Mouse (Mus musculus) fibroblast of lung, adult 2 months (primary cell): ENCODE results near the gene Atp6ap1l.
"Not testable (repeated sequence)": the region's sequence is repeated elsewhere in the genome, so short reads cannot be mapped to it uniquely, and the experiment has no call there.

Experiments
- DNase-seq: peaks from one replicate; pipeline ENCODE4 v3.0.0-alpha.2; 2011; ENCODE audit warnings: low read depth

Gene Atp6ap1l

DNA sequence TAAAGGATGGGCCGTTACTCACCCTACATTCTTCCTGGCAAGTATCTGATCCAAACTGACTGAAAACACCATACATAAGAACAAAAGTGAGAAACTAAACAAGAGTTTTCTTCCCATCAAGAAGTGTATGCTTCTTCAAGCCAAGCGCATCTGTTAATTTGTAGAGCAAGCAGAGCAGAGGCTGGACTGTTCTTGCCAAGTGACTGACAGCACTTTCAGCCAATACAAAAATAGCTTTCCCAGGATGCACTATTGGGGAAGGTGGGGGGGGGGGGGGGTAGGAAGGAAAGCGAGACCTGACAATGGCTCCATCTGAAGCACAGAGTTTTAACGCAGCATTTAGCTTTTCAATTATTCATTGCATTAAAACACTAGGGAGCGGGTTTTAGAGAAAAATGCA, at the start of gene Atp6ap1l:
Gene Atp6ap1l, minus strand, starts transcription at position 180 of the 400 bp plus-strand sequence.
- DNase-seq = no peak

DNA sequence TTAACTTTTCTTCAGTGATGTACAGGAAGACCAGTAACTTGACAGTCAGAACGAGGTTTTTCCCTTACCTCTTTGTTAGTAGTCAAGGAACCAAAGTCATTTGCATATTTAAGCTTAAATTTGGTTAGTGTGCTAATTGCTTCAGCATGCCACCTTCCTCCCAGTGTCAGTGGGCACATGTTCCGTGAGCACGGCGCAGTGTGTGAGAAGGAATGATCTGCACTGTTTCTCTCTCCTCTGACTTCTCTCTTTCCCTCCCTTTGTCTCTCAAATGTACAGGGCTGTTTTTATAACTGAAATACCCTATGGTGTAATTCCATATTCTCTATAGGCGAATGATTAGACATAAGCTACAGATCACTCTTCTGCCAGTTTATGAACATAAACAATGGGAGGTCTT, 34.4 kb upstream of the Atp6ap1l start:
- DNase-seq = no peak

GRCm38 (mm10) chr13:90939192-90939591, 34.0 kb upstream of the Atp6ap1l start:
- DNase-seq = no peak

DNA sequence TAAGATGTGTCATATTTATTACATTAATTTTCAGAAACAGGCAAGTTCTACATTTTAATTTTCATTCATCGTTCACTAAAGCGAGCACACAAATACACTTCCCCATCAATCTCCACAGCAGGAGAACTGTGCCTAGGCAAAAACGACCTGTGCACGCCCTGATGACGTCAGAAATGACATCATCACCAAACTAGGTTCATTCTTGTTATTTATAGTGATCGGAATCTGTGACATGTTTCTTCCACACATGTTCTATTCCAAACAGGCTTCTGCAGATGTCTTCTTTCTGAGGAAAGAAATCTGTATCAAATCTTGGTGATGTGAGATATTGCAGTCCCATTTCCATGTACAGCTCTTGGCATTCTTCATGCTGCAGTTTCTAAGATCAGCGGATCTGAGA, 30.7 kb upstream of the Atp6ap1l start:
- no peak for DNase-seq

DNA sequence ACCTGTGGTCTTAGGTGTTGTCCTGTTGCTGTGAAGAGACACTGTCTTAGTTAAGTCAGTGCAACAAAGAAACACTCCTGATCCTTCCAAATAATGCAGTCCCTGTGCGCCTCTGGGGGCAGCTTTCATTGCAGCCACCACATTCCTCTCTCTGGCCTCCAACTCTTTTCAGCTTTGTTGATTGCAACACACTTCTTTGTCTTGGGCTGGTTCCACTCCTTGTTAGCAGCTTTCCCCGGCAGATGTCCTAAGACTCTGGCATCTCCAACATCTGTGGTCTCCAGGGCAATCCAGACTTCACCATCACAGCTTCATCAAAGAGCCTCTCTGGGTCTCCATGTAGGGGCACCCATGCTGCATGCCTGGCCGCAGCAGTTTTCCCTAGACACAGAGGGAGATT, 28.1 kb upstream of the Atp6ap1l start:
- DNase-seq = peak; percentile 38

- peak; percentile 43 for DNase-seq
These were observed 24.7 kb upstream of the Atp6ap1l start for GRCm38 (mm10) chr13:90929847-90930246.

GRCm38 (mm10) chr13:90928266-90928665, 23.1 kb upstream of the Atp6ap1l start:
- not testable (repeated sequence) for DNase-seq

- DNase-seq = no peak
These were observed 21.9 kb upstream of the Atp6ap1l start for GRCm38 (mm10) chr13:90926938-90927633.

DNA sequence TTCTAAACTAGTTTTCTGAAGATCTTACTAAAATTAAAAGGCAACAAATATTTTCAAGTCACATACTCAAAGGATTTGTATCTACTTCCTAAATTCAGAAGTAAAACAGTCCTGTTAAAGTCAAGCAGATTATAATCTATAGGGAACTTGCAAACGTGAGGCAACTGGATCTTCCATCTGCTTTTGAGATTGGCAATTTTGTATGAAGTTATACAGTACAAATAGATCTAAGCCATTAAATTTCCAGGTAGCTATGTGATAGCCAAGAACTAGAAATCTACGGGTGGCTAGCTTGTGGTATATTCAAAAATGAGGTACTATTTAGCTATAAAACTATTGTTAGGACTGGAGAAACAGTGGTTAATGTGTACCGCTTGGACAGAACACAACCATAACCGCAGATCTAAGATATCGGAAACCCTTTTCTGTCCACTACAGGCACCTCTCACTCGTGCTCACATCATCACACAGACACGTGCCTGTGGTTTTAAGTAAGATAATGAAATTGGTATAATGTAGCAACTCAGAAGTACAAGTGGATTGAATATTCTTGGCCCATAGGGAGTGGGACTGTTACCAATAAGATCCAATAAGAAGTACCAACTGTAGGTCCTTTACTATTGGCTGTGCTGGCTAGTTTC, 21.1 kb upstream of the Atp6ap1l start:
- no peak for DNase-seq

GRCm38 (mm10) chr13:90925191-90925590, 20.0 kb upstream of the Atp6ap1l start:
- DNase-seq = no peak

- no peak for DNase-seq
These were observed 18.9 kb upstream of the Atp6ap1l start for GRCm38 (mm10) chr13:90924072-90924471.

DNA sequence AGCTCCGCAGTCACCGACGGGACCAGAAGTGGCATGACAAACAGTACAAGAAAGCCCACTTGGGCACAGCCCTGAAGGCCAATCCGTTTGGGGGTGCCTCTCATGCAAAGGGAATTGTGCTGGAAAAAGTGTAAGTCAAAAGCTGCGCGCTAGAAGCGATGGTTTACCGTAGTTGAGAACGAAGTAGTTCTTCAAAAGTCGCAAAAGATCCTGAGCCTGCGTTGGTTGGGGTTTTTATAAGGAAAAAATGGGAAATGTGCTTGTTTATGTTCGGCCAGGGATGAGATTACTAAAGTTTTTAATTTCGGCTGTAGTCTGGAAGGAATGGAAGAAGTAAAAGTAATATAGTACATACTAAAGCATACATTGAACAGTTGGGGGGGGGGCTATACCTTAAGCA, 18.5 kb upstream of the Atp6ap1l start:
- not testable (repeated sequence) for DNase-seq

DNA sequence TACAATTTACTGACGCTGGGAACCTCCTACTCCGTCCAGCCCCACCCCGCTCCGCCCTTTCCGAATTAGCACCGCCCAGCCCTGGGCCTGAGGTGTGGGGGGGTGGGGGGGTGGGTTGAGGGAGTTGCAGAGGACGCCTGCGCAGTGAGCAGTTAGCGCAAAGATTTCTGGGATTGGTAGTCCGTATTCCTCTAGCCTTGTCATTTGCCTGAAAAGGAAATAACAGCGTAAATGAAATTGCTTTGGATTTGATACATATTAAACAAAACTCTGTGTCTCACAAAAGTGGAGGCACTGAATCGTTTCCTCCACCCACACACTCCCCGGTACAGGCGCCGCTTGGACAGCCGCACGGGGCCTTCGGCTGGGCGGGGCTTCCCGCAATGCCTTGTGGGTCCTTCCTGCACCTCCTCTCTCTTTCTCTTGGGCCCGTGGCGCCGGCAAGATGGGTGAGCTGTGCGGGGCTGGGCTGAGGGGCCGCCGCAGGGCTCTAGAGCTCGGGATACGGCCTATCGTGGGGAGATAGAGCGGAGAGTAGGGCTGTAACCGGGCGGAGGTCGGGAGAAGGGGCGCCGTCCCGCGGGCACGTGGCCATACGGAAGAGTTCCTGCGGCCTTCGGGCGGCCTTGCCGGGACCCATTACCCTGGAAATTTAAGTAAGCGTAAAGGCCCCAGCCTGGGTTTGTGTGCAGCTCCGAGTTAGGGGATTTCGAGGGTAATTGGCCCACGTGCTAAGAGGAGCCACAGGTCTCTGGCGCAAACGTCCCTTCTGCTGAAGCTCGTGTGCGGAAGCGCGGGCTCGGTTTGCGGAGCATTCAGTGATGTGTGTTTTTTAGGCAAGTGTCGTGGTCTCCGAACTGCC, 17.8 kb upstream of the Atp6ap1l start, which contains the start of gene Rps23:
Gene Rps23, plus strand, starts transcription at position 208 of the 862 bp plus-strand sequence.
- peak; percentile 85 for DNase-seq

DNA sequence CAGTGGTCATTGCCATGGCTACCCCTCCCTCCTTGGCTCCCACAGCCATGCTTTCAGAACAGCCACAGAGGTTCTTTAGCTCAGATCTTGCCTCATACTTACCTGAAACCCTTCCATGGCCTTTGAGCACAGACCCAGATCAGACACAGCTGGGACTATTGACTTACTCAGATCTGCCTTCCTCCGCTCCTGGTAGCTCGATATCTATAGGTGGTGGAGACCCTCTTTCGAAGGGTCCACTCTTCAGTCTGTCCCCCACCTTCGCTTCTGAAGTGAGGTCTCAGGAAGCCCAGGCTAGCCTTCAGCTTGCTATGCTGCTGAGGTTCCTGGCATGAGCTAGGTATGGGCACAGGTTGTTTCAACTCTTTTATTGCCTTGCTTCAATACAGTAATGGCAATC, 9.6 kb upstream of the Atp6ap1l start:
- DNase-seq = no peak

DNA sequence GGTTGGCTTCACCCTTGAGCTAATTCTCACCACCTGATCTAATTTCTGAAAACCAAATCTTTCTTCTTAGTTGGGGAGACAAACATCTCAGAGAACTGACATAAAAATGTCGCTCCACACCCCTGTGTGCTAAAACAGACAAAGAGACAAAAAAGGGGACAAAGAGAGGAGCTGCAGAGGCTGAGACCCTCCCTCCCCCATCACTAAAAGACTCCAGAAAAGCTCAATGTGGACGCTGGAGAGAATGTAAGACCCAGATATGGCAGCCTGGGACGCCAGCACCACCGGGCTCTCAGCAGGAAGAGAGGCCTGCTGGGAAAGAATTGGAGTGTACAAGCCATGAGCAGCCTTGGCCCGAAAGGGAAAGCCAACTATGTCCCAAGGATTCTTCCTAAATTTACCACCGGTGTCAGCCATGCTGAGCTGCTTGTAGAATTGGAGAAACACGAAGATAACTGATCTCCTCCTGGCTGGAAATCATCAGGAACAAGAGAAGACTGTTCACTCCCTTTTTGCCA, 8.6 kb upstream of the Atp6ap1l start:
- no peak for DNase-seq

GRCm38 (mm10) chr13:90912760-90913674, 7.9 kb upstream of the Atp6ap1l start:
- no peak for DNase-seq

GRCm38 (mm10) chr13:90907376-90907775, 2.2 kb upstream of the Atp6ap1l start:
- DNase-seq = no peak

DNA sequence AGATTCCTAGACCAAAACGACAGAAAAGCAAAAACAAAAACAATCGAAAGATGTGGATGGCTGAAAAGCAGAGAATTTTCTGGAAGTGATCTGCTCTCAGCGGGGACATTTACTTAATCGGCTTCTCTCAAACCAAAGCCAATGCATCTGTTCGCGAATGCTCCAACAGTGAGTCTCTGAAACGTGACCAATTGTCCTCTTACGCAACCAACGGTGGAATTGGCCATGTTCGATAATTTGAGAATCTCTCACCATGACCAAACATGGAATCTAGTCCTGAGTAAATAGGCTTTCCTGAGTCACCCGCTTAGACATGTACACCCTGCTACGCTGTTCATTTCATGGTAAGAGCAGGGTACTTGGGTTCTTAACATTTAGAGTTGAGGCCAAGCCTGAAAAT, 8.3 kb downstream of the Atp6ap1l start:
- peak; percentile 23 for DNase-seq

DNA sequence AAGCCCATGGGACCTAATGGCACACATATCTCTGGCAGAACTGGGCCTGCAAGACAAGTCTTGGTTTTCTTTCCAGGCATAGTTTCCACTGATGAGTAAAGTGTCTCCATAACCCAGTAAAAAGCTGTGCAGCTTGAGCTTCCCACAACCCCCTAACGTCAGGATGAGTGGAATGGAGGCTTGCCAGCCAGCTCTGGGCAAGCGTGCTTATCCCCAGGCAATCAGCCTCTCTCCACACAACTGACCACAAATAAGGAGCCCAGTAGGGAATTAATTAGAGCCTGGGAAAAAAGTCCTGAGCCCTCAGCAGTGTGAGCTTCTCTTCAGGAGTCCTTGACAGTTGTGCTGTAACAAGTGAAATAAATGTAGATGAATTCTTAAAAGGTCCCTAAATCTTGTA, 9.1 kb downstream of the Atp6ap1l start:
- DNase-seq = peak; percentile 63

DNA sequence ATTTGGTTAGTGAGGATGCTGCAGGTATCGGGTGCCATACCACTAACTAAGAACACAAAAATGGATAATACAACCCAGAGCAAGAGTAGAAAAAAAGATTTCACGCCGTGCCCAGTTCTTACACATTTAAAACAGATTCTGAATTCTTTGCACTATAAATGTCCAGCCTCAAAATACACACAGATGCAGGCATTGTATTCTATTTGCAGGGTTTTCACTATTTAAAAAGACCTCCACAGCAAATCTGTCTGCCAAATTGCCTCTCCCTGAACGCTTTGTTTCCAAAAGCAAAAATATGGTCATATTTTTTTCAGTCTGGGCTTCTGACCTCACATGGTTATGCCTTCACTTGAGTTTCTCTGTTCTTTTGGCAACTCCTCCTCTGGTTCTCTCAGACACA, 10.3 kb downstream of the Atp6ap1l start:
- DNase-seq = no peak

- DNase-seq = no peak
These were observed 15.0 kb downstream of the Atp6ap1l start for GRCm38 (mm10) chr13:90890111-90890510.
